Mouse (Mus musculus): ENCODE results near the gene Asic2. TPM values are rescaled to one million over a fixed set of nuclear protein-coding genes. Genes with fewer than 3 reads are reported as not detected.

The Asic2 gene
- 0.06 and 0.12 TPM in 2 replicates for polyA plus RNA-seq (2016; fragmentation: Nextera tagmentation; extraction: Ambion mirVana)

GRCm38 (mm10) chr11:81968401-81968881 is at the start of gene Asic2:
Gene Asic2 (minus strand): TSS chr11:81968457.
- H3K27me3 ChIP-seq (replicated peaks): peaks cover 76% of the 10 kb centered on the region
- 0 out of 2 replicates have a peak within 1 kb of the TSS, but pooled peaks have one; percentile 19 for H3K4me2 ChIP-seq
- H3K36me3 ChIP-seq: no peaks in the 10 kb centered on the region
- H3K9me3 ChIP-seq (replicated peaks): no peaks in the 10 kb centered on the region
- H3K4me3 ChIP-seq: no peak within 1 kb of the TSS; the same call in 1 of the 2 replicates
- 3% methylated on average over 29 of the region's 29 CpGs for WGBS
- H3K4me1 ChIP-seq (replicated peaks): no peaks in the 10 kb centered on the region
- no peak within 1 kb of the TSS for H3K9ac ChIP-seq
- ATAC-seq (ENCODE audit: insufficient number of reproducible peaks, low FRiP score): no peak
- H3K27ac ChIP-seq (ENCODE audit: poor library complexity, severe bottlenecking): no peak within 1 kb of the TSS

GRCm38 (mm10) chr11:82016181-82016780 is 48.0 kb upstream of the Asic2 start:
- H3K36me3 ChIP-seq: no peaks in the 10 kb centered on the region
- H3K4me2 ChIP-seq: no peak overlapping the region
- 60% methylated on average over 3 of the region's 3 CpGs for WGBS
- no peak overlapping the region for H3K4me3 ChIP-seq
- ATAC-seq (ENCODE audit: insufficient number of reproducible peaks, low FRiP score): no peak
- H3K9me3 ChIP-seq (replicated peaks): no peaks in the 10 kb centered on the region
- H3K4me1 ChIP-seq (replicated peaks): peaks cover 22% of the 10 kb centered on the region
- H3K9ac ChIP-seq: no peak overlapping the region
- no peaks in the 10 kb centered on the region for H3K27me3 ChIP-seq (replicated peaks)
- no peak overlapping the region for H3K27ac ChIP-seq (ENCODE audit: poor library complexity, severe bottlenecking)

GRCm38 (mm10) chr11:82015066-82015465 is 46.8 kb upstream of the Asic2 start:
- H3K4me3 ChIP-seq: no peak overlapping the region
- no peak overlapping the region for H3K9ac ChIP-seq
- no peaks in the 10 kb centered on the region for H3K9me3 ChIP-seq (replicated peaks)
- H3K27ac ChIP-seq (ENCODE audit: poor library complexity, severe bottlenecking): no peak overlapping the region
- H3K27me3 ChIP-seq (replicated peaks): no peaks in the 10 kb centered on the region
- no peak for ATAC-seq (ENCODE audit: insufficient number of reproducible peaks, low FRiP score)
- peaks cover 10% of the 10 kb centered on the region for H3K4me1 ChIP-seq (replicated peaks)
- WGBS: 60% methylated on average over 2 of the region's 2 CpGs
- no peak overlapping the region for H3K4me2 ChIP-seq
- no peaks in the 10 kb centered on the region for H3K36me3 ChIP-seq

- 42% methylated on average over 1 of the region's 1 CpGs for WGBS
- Histone ChIP-seq H3K9me3 (replicated peaks) (no peaks in the 10 kb centered on the region), H3K4me1 (replicated peaks) (no peaks in the 10 kb centered on the region), H3K4me2 (no peak overlapping the region), H3K9ac (no peak overlapping the region), H3K4me3 (no peak overlapping the region), H3K27me3 (replicated peaks) (no peaks in the 10 kb centered on the region), H3K36me3 (no peaks in the 10 kb centered on the region), H3K27ac (ENCODE audit: poor library complexity, severe bottlenecking) (no peak overlapping the region)
- no peak for ATAC-seq (ENCODE audit: insufficient number of reproducible peaks, low FRiP score)
These were observed 45.5 kb upstream of the Asic2 start for GRCm38 (mm10) chr11:82013756-82014155.

- Histone ChIP-seq H3K27ac (ENCODE audit: poor library complexity, severe bottlenecking) (no peak overlapping the region), H3K9me3 (replicated peaks) (no peaks in the 10 kb centered on the region), H3K4me1 (replicated peaks) (0 out of 2 replicates have a peak, but pooled peaks cover 3% of the 10 kb centered on the region), H3K9ac (no peak overlapping the region), H3K36me3 (no peaks in the 10 kb centered on the region), H3K27me3 (replicated peaks) (peaks cover 5% of the 10 kb centered on the region; the same call in 1 of the 2 replicates), H3K4me3 (no peak overlapping the region), H3K4me2 (no peak overlapping the region)
- WGBS: 48% methylated on average over 8 of the region's 8 CpGs
- no peak; the same call in 1 of the 2 replicates for ATAC-seq (ENCODE audit: insufficient number of reproducible peaks, low FRiP score)
These were observed 43.3 kb upstream of the Asic2 start for GRCm38 (mm10) chr11:82011411-82012193.

GRCm38 (mm10) chr11:82010115-82010514 is 41.9 kb upstream of the Asic2 start:
- no peak overlapping the region for H3K4me2 ChIP-seq
- 84% methylated on average over 3 of the region's 3 CpGs for WGBS
- no peaks in the 10 kb centered on the region for H3K36me3 ChIP-seq
- H3K9me3 ChIP-seq (replicated peaks): no peaks in the 10 kb centered on the region
- H3K27me3 ChIP-seq (replicated peaks): peaks cover 5% of the 10 kb centered on the region; the same call in 1 of the 2 replicates
- H3K4me1 ChIP-seq (replicated peaks): 0 out of 2 replicates have a peak, but pooled peaks cover 5% of the 10 kb centered on the region
- H3K4me3 ChIP-seq: no peak overlapping the region
- H3K9ac ChIP-seq: no peak overlapping the region
- no peak for ATAC-seq (ENCODE audit: insufficient number of reproducible peaks, low FRiP score)
- no peak overlapping the region for H3K27ac ChIP-seq (ENCODE audit: poor library complexity, severe bottlenecking)

GRCm38 (mm10) chr11:82006796-82007423 is 38.7 kb upstream of the Asic2 start:
- H3K9ac ChIP-seq: peak overlapping the region; percentile 38; the same call in 1 of the 2 replicates
- H3K27me3 ChIP-seq (replicated peaks): peaks cover 5% of the 10 kb centered on the region; the same call in 1 of the 2 replicates
- 0 out of 2 replicates have a peak overlapping the region, but pooled peaks have one; percentile 14 for H3K4me2 ChIP-seq
- no peak overlapping the region for H3K4me3 ChIP-seq
- H3K9me3 ChIP-seq (replicated peaks): no peaks in the 10 kb centered on the region
- 0 out of 2 replicates have a peak, but pooled peaks cover 5% of the 10 kb centered on the region for H3K4me1 ChIP-seq (replicated peaks)
- no peak for ATAC-seq (ENCODE audit: insufficient number of reproducible peaks, low FRiP score)
- no peaks in the 10 kb centered on the region for H3K36me3 ChIP-seq
- H3K27ac ChIP-seq (ENCODE audit: poor library complexity, severe bottlenecking): no peak overlapping the region
- 42% methylated on average over 12 of the region's 12 CpGs for WGBS

- no peaks in the 10 kb centered on the region for H3K36me3 ChIP-seq
- H3K27ac ChIP-seq (ENCODE audit: poor library complexity, severe bottlenecking): no peak overlapping the region
- H3K9ac ChIP-seq: no peak overlapping the region
- no peaks in the 10 kb centered on the region for H3K9me3 ChIP-seq (replicated peaks)
- ATAC-seq (ENCODE audit: insufficient number of reproducible peaks, low FRiP score): no peak
- no peak overlapping the region for H3K4me2 ChIP-seq
- 69% methylated on average over 2 of the region's 2 CpGs for WGBS
- no peak overlapping the region for H3K4me3 ChIP-seq
- peaks cover 5% of the 10 kb centered on the region; the same call in 1 of the 2 replicates for H3K27me3 ChIP-seq (replicated peaks)
- 0 out of 2 replicates have a peak, but pooled peaks cover 5% of the 10 kb centered on the region for H3K4me1 ChIP-seq (replicated peaks)
These were observed 36.6 kb upstream of the Asic2 start for GRCm38 (mm10) chr11:82004810-82005209.

GRCm38 (mm10) chr11:82000581-82000980 is 32.3 kb upstream of the Asic2 start:
- Histone ChIP-seq H3K36me3 (no peaks in the 10 kb centered on the region), H3K27me3 (replicated peaks) (peaks cover 6% of the 10 kb centered on the region; the same call in 1 of the 2 replicates), H3K4me1 (replicated peaks) (no peaks in the 10 kb centered on the region), H3K9me3 (replicated peaks) (no peaks in the 10 kb centered on the region), H3K9ac (no peak overlapping the region), H3K4me2 (no peak overlapping the region), H3K27ac (ENCODE audit: poor library complexity, severe bottlenecking) (no peak overlapping the region), H3K4me3 (no peak overlapping the region)
- no peak for ATAC-seq (ENCODE audit: insufficient number of reproducible peaks, low FRiP score)
- WGBS: 62% methylated on average over 5 of the region's 5 CpGs

- no peak overlapping the region for H3K4me2 ChIP-seq
- H3K9me3 ChIP-seq (replicated peaks): no peaks in the 10 kb centered on the region
- 66% methylated on average over 4 of the region's 4 CpGs for WGBS
- H3K36me3 ChIP-seq: no peaks in the 10 kb centered on the region
- no peak for ATAC-seq (ENCODE audit: insufficient number of reproducible peaks, low FRiP score)
- H3K27ac ChIP-seq (ENCODE audit: poor library complexity, severe bottlenecking): no peak overlapping the region
- H3K4me3 ChIP-seq: no peak overlapping the region
- H3K9ac ChIP-seq: no peak overlapping the region
- H3K4me1 ChIP-seq (replicated peaks): no peaks in the 10 kb centered on the region
- peaks cover 6% of the 10 kb centered on the region; the same call in 1 of the 2 replicates for H3K27me3 ChIP-seq (replicated peaks)
These were observed 31.2 kb upstream of the Asic2 start for GRCm38 (mm10) chr11:81999469-81999868.

- 73% methylated on average over 3 of the region's 3 CpGs for WGBS
- H3K4me2 ChIP-seq: no peak overlapping the region
- ATAC-seq (ENCODE audit: insufficient number of reproducible peaks, low FRiP score): no peak
- no peaks in the 10 kb centered on the region for H3K9me3 ChIP-seq (replicated peaks)
- H3K27me3 ChIP-seq (replicated peaks): peaks cover 6% of the 10 kb centered on the region; the same call in 1 of the 2 replicates
- no peak overlapping the region for H3K9ac ChIP-seq
- no peaks in the 10 kb centered on the region for H3K4me1 ChIP-seq (replicated peaks)
- no peak overlapping the region for H3K4me3 ChIP-seq
- H3K27ac ChIP-seq (ENCODE audit: poor library complexity, severe bottlenecking): no peak overlapping the region
- no peaks in the 10 kb centered on the region for H3K36me3 ChIP-seq
These were observed 30.4 kb upstream of the Asic2 start for GRCm38 (mm10) chr11:81998646-81999045.

Measured in heart, embryonic 12.5 days (tissue).